Mouse (Mus musculus): Measurements from ENCODE around the gene Pcnx3. TPM values are rescaled to one million over a fixed set of nuclear protein-coding genes. Genes with fewer than 3 reads are reported as not detected.

Gene Pcnx3
- polyA plus RNA-seq, 1 experiment: 28.0 TPM

DNA sequence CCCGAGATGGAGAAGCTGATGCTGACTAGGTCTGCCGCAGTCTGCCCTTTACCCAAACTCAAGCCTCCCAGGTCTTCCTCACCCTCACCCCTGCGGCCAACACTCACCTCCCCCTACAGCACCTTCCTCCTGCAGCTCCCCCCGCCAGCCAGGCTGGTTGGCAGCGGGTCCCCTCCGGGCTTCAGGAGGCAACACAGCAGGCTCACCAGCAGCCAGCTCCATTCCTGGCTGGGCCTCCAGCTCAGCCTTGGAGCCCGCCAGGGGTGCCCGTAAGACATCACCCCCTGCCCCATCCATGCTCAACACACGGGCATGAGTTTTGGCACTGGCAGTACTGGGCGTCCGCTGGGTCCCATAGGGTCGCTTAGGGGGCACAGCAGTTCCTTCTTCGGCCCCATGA, 3.7 kb downstream of the Pcnx3 start:
- Histone ChIP-seq H3K79me3 (ENCODE audit: low read depth) (peaks cover 9% of the 10 kb centered on the region), H3K36me3 (ENCODE audit: control insufficient read depth, insufficient read depth) (peaks cover 51% of the 10 kb centered on the region), H3K4me3 (ENCODE audit: insufficient read depth, poor library complexity, severe bottlenecking) (no peak overlapping the region), H3K27me3 (ENCODE audit: control insufficient read depth, insufficient read depth, insufficient read length) (no peaks in the 10 kb centered on the region), H3ac (ENCODE audit: control insufficient read depth, insufficient read length, low read depth) (no peak overlapping the region), H3K79me2 (ENCODE audit: control insufficient read depth, insufficient read depth) (peaks cover 18% of the 10 kb centered on the region)
- no peak for TF ChIP-seq USF1 (IDR thresholded peaks at IDR 0.05; ENCODE audit: low read depth)
- no peak for TF ChIP-seq CEBPB (IDR thresholded peaks at IDR 0.05; ENCODE audit: low read depth)
- no peak for TF ChIP-seq CTCF (IDR thresholded peaks at IDR 0.05; ENCODE audit: control insufficient read depth, insufficient read depth, insufficient read length)
- no peak for TF ChIP-seq MYOG (IDR thresholded peaks at IDR 0.05; ENCODE audit: control insufficient read depth, extremely low read depth, insufficient read length)
- TF ChIP-seq MAX (IDR thresholded peaks at IDR 0.05): no peak
- no peak for TF ChIP-seq FOSL1 (IDR thresholded peaks at IDR 0.05; ENCODE audit: insufficient read depth, low read length, poor library complexity, severe bottlenecking)
- TF ChIP-seq MYOD1 (IDR thresholded peaks at IDR 0.05; ENCODE audit: control insufficient read depth, insufficient read length, low read depth): no peak

DNA sequence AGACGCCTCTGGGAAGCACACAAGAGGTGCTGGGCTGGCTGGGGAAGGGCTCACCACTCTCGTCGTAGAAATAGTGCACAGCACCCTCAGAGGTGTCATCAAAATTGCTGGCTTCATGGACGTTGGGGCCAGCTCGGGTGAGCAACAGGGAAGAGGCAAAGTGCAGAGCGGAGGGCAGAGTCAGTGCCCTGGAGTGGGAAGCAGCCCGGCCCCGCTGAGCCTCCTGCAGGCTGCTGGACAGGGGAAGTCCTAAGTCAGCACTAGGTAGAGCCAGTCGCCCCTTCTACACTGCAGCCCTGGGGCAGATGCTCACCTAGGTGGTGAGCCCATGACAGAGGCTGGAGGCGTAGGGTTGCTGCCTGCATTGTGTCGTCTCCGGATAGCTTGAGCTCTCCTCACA, 4.5 kb downstream of the Pcnx3 start:
- TF ChIP-seq MYOD1 (IDR thresholded peaks at IDR 0.05; ENCODE audit: control insufficient read depth, insufficient read length, low read depth) (no peak), USF1 (IDR thresholded peaks at IDR 0.05; ENCODE audit: low read depth) (no peak), MYOG (IDR thresholded peaks at IDR 0.05; ENCODE audit: control insufficient read depth, extremely low read depth, insufficient read length) (no peak), CTCF (IDR thresholded peaks at IDR 0.05; ENCODE audit: control insufficient read depth, insufficient read depth, insufficient read length) (no peak), MAX (IDR thresholded peaks at IDR 0.05) (no peak), CEBPB (IDR thresholded peaks at IDR 0.05; ENCODE audit: low read depth) (no peak)
- H3ac ChIP-seq (ENCODE audit: control insufficient read depth, insufficient read length, low read depth): no peak overlapping the region
- no peak overlapping the region for H3K4me3 ChIP-seq (ENCODE audit: insufficient read depth, poor library complexity, severe bottlenecking)
- H3K36me3 ChIP-seq (ENCODE audit: control insufficient read depth, insufficient read depth): peaks cover 59% of the 10 kb centered on the region
- peaks cover 6% of the 10 kb centered on the region for H3K79me3 ChIP-seq (ENCODE audit: low read depth)
- H3K27me3 ChIP-seq (ENCODE audit: control insufficient read depth, insufficient read depth, insufficient read length): no peaks in the 10 kb centered on the region
- peaks cover 14% of the 10 kb centered on the region for H3K79me2 ChIP-seq (ENCODE audit: control insufficient read depth, insufficient read depth)

DNA sequence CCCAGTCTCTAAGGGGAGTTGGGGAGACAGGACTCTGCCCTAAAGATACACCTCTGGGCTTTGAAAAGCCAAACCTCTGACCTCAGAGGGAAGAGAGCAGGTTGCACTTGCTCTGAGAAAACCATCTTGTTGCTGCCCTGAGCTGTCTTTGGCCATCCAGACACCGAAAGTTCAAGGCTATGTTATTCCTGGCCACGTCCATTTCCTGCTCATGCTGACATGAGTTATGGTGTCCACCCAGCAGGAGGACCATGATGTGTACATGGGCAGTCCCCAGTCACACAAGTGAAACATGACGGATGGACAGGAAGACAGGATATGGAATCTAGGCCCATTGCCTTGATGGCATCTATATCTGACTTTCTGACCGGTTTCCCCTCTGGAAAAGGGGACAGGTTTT, 8.3 kb downstream of the Pcnx3 start:
- no peaks in the 10 kb centered on the region for H3K79me3 ChIP-seq (ENCODE audit: low read depth)
- H3K79me2 ChIP-seq (ENCODE audit: control insufficient read depth, insufficient read depth): no peaks in the 10 kb centered on the region
- H3K4me3 ChIP-seq (ENCODE audit: insufficient read depth, poor library complexity, severe bottlenecking): no peak overlapping the region
- H3K27me3 ChIP-seq (ENCODE audit: control insufficient read depth, insufficient read depth, insufficient read length): no peaks in the 10 kb centered on the region
- H3ac ChIP-seq (ENCODE audit: control insufficient read depth, insufficient read length, low read depth): no peak overlapping the region
- H3K36me3 ChIP-seq (ENCODE audit: control insufficient read depth, insufficient read depth): peaks cover 73% of the 10 kb centered on the region
- TF ChIP-seq CEBPB (IDR thresholded peaks at IDR 0.05; ENCODE audit: low read depth) (no peak), FOSL1 (IDR thresholded peaks at IDR 0.05; ENCODE audit: insufficient read depth, low read length, poor library complexity, severe bottlenecking) (no peak), MYOG (IDR thresholded peaks at IDR 0.05; ENCODE audit: control insufficient read depth, extremely low read depth, insufficient read length) (no peak), MYOD1 (IDR thresholded peaks at IDR 0.05; ENCODE audit: control insufficient read depth, insufficient read length, low read depth) (no peak), MAX (IDR thresholded peaks at IDR 0.05) (no peak), USF1 (IDR thresholded peaks at IDR 0.05; ENCODE audit: low read depth) (no peak), CTCF (IDR thresholded peaks at IDR 0.05; ENCODE audit: control insufficient read depth, insufficient read depth, insufficient read length) (no peak)

DNA sequence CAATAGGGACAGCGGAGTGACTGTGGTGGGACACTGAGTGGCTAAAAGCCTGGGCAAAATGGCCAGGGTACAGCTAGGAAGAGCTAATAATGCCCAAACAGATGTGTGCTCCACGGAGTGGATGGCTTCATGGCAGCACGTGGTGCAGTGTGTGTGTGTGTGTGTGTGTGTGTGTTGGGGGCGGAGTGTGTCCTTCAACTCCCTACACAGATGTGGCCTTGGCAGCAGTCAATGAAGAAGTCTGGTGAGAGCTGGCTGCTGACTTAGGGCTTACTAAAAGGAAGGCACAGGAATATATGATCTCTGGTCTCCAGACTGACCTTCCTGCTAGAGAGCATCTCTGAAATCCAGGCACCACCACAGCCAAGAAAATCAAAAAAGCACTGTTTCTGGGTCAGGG, 20.3 kb downstream of the Pcnx3 start:
- Histone ChIP-seq H3ac (ENCODE audit: control insufficient read depth, insufficient read length, low read depth) (no peak overlapping the region), H3K36me3 (ENCODE audit: control insufficient read depth, insufficient read depth) (peaks cover 44% of the 10 kb centered on the region), H3K4me3 (ENCODE audit: insufficient read depth, poor library complexity, severe bottlenecking) (no peak overlapping the region), H3K79me3 (ENCODE audit: low read depth) (no peaks in the 10 kb centered on the region), H3K79me2 (ENCODE audit: control insufficient read depth, insufficient read depth) (peaks cover 1% of the 10 kb centered on the region), H3K27me3 (ENCODE audit: control insufficient read depth, insufficient read depth, insufficient read length) (no peaks in the 10 kb centered on the region)
- TF ChIP-seq CTCF (IDR thresholded peaks at IDR 0.05; ENCODE audit: control insufficient read depth, insufficient read depth, insufficient read length): no peak

DNA sequence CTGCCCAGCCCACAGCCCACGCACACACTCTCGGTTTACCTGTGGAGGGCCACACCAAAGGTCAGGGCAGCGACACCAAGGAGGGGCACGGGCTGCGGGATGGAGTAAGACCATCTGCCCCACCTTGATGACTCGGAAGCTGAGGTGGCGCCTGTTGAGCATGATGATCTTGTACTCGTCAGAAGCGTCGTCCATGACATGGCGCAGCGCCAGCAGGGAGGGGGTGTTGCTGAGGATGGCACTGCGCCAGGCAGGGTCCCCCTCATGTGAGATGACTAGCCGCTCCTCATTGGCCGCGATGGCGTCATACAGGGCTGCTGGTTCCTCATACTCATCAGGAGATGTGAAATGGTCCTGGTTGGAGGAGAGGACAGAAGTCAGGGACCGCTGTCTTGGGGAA, 22.3 kb downstream of the Pcnx3 start:
- peaks cover 32% of the 10 kb centered on the region for H3K36me3 ChIP-seq (ENCODE audit: control insufficient read depth, insufficient read depth)
- TF ChIP-seq MYOD1 (IDR thresholded peaks at IDR 0.05; ENCODE audit: control insufficient read depth, insufficient read length, low read depth): no peak
- no peak for TF ChIP-seq FOSL1 (IDR thresholded peaks at IDR 0.05; ENCODE audit: insufficient read depth, low read length, poor library complexity, severe bottlenecking)
- no peak for TF ChIP-seq USF1 (IDR thresholded peaks at IDR 0.05; ENCODE audit: low read depth)
- TF ChIP-seq CTCF (IDR thresholded peaks at IDR 0.05; ENCODE audit: control insufficient read depth, insufficient read depth, insufficient read length): no peak
- TF ChIP-seq MYOG (IDR thresholded peaks at IDR 0.05; ENCODE audit: control insufficient read depth, extremely low read depth, insufficient read length): no peak
- TF ChIP-seq MAX (IDR thresholded peaks at IDR 0.05): no peak
- TF ChIP-seq CEBPB (IDR thresholded peaks at IDR 0.05; ENCODE audit: low read depth): no peak
- H3K79me3 ChIP-seq (ENCODE audit: low read depth): peaks cover 3% of the 10 kb centered on the region
- H3K4me3 ChIP-seq (ENCODE audit: insufficient read depth, poor library complexity, severe bottlenecking): no peak overlapping the region
- no peak overlapping the region for H3ac ChIP-seq (ENCODE audit: control insufficient read depth, insufficient read length, low read depth)
- H3K79me2 ChIP-seq (ENCODE audit: control insufficient read depth, insufficient read depth): peaks cover 16% of the 10 kb centered on the region
- no peaks in the 10 kb centered on the region for H3K27me3 ChIP-seq (ENCODE audit: control insufficient read depth, insufficient read depth, insufficient read length)

DNA sequence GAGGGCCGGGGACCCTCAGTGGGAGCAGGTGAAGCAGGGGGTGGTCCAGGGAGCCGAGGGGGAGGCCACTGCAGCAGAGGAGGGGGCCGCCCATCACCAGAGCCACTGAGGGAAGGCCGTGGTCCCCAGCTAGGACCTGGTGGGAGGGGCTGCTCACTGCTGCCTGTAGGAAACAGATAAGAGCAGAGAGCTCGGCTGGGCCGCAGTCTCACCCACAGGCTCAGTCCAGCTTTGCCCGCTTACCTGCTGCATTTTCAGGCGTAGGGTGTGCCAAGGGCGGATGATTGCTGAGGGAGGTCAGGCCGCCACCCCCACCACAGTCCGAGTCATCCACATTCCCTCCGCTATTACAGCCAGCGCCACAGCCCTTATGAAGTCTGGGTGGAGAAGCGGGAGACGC, 23.2 kb downstream of the Pcnx3 start:
- TF ChIP-seq CTCF (IDR thresholded peaks at IDR 0.05; ENCODE audit: control insufficient read depth, insufficient read depth, insufficient read length) (no peak), FOSL1 (IDR thresholded peaks at IDR 0.05; ENCODE audit: insufficient read depth, low read length, poor library complexity, severe bottlenecking) (no peak), USF1 (IDR thresholded peaks at IDR 0.05; ENCODE audit: low read depth) (no peak), MAX (IDR thresholded peaks at IDR 0.05) (no peak), MYOD1 (IDR thresholded peaks at IDR 0.05; ENCODE audit: control insufficient read depth, insufficient read length, low read depth) (no peak), CEBPB (IDR thresholded peaks at IDR 0.05; ENCODE audit: low read depth) (no peak), MYOG (IDR thresholded peaks at IDR 0.05; ENCODE audit: control insufficient read depth, extremely low read depth, insufficient read length) (no peak)
- H3K79me2 ChIP-seq (ENCODE audit: control insufficient read depth, insufficient read depth): peaks cover 16% of the 10 kb centered on the region
- H3K36me3 ChIP-seq (ENCODE audit: control insufficient read depth, insufficient read depth): peaks cover 32% of the 10 kb centered on the region
- H3K79me3 ChIP-seq (ENCODE audit: low read depth): peaks cover 3% of the 10 kb centered on the region
- no peak overlapping the region for H3K4me3 ChIP-seq (ENCODE audit: insufficient read depth, poor library complexity, severe bottlenecking)
- no peaks in the 10 kb centered on the region for H3K27me3 ChIP-seq (ENCODE audit: control insufficient read depth, insufficient read depth, insufficient read length)
- no peak overlapping the region for H3ac ChIP-seq (ENCODE audit: control insufficient read depth, insufficient read length, low read depth)
